Comparison of ENCODE assay signal across 14 mouse cellular contexts in the genomic region with DNA sequence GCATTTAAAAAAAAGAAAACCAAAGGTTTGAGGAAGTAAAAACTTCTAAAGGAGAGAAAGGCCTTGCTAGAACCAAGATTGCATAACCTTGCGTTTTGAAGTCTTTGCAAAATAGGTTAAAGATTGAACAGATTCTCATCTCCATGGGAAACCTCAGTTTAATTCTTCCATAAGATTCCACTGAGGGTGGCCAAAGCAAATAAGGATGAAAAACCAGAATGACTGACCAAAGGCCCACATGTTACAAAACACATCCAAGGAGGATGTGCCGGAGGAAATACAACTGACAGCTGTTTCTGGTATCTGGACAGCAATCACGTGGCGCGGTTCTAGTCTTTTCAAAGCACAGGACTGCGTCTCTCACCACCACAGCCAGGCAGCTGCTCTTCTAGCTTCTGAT. TPM values are rescaled to one million over a fixed set of nuclear protein-coding genes. Genes with fewer than 3 reads are reported as not detected.
A peak's percentile ranks its signal among the peaks of the same experiment; 100 is the strongest.
DNase-seq lines count a peak whose midpoint lies in the region; ATAC-seq lines count a peak whose summit lies in the region.
"Had no signal": no experiment of that assay in that cellular context is flagged by ENCODE, and none has a peak within 500 bp of the region (broad histone marks: within the 10 kb centered on the region; RNA-seq: fewer than 3 reads in every experiment).

No protein-coding gene starts in this region.

- no peak overlapping the region for H3K9ac ChIP-seq in hindbrain, embryonic 13.5 days
- H3K9ac ChIP-seq: limb, embryonic 15.5 days; neural tube, embryonic 13.5 days had no signal

- no peaks in the 10 kb centered on the region for H3K27me3 ChIP-seq in hindbrain, embryonic 13.5 days
- H3K27me3 ChIP-seq: limb, embryonic 15.5 days; neural tube, embryonic 13.5 days had no signal

- peak; percentile 50 for DNase-seq in layer of hippocampus, adult 11-12 months (ENCODE audit: low spot score)
- no peak for DNase-seq in layer of hippocampus, adult 18-20 months (ENCODE audit: low spot score in 2 of 2)
- peak; percentile 95 for DNase-seq in fat pad, adult 2 months (ENCODE audit: extremely low read depth, low read depth, low spot score)
- peak; percentile 24 for DNase-seq in kidney, adult 18-20 months
- DNase-seq in lung, postnatal 10 days, result peak; percentile 65
- DNase-seq in urinary bladder, postnatal 14 days (ENCODE audit: low spot score), result no peak
- no peak for DNase-seq in thymus, postnatal 10 days (ENCODE audit: low spot score in 2 of 2)
- DNase-seq: cerebellum, postnatal 25 days had no signal

- no peaks in the 10 kb centered on the region for H3K4me1 ChIP-seq in hindbrain, embryonic 13.5 days (replicated peaks)
- H3K4me1 ChIP-seq: limb, embryonic 15.5 days; neural tube, embryonic 13.5 days had no signal

- H3K4me2 ChIP-seq in hindbrain, embryonic 13.5 days, result no peak overlapping the region
- H3K4me2 ChIP-seq: limb, embryonic 15.5 days; neural tube, embryonic 13.5 days had no signal

- H3K27ac ChIP-seq in hindbrain, embryonic 13.5 days, result no peak overlapping the region
- H3K27ac ChIP-seq: limb, embryonic 15.5 days; neural tube, embryonic 13.5 days had no signal

- no peaks in the 10 kb centered on the region for H3K9me3 ChIP-seq in hindbrain, embryonic 13.5 days
- H3K9me3 ChIP-seq: limb, embryonic 15.5 days; neural tube, embryonic 13.5 days had no signal

- WGBS in hindbrain, embryonic 13.5 days, result 87% methylated on average over 6 of the region's 6 CpGs

- ATAC-seq in hindbrain, embryonic 13.5 days (ENCODE audit: low FRiP score), result no peak
- ATAC-seq: activated CD4-positive, CD25-positive, alpha-beta regulatory T cell, adult 4 months; CD4-positive, CD25-positive, alpha-beta regulatory T cell, adult 4 months had no signal

- H3K36me3 ChIP-seq in hindbrain, embryonic 13.5 days, result no peaks in the 10 kb centered on the region
- H3K36me3 ChIP-seq: limb, embryonic 15.5 days; neural tube, embryonic 13.5 days had no signal

- H3K4me3 ChIP-seq in hindbrain, embryonic 13.5 days, result no peak overlapping the region
- H3K4me3 ChIP-seq: limb, embryonic 15.5 days; neural tube, embryonic 13.5 days had no signal

RNA-seq across cellular contexts. Expression of gene Adtrp, which starts 18.1 kb away (rescaled TPM):
- under 1 TPM in 1 of 2 experiments, not detected in 1; 0.40 TPM for total RNA-seq in layer of hippocampus, adult 18-20 months (2021)
- 0.65 and 0.70 TPM in 2 replicates for polyA plus RNA-seq in hindbrain, embryonic 13.5 days (2015; fragmentation: Nextera tagmentation; extraction: Ambion mirVana)
- total RNA-seq: hematopoietic stem cell, adult 5-6 weeks had no signal

Comparison
In these comparisons a context has a peak if more than half of its experiments do, and no peak if none do; other contexts are left out.
1. DNase-seq: peak in layer of hippocampus, adult 11-12 months (single experiment), fat pad, adult 2 months (single experiment), kidney, adult 18-20 months (single experiment) and lung, postnatal 10 days (single experiment); none in layer of hippocampus, adult 18-20 months (0 of 2), urinary bladder, postnatal 14 days (single experiment) and thymus, postnatal 10 days (0 of 2).